Mouse (Mus musculus): ENCODE data around the gene Fbxl3.

The Fbxl3 gene

GRCm38 (mm10) chr14:103099238-103099933 lies at the start of gene Fbxl3:
TSS of gene Fbxl3 (minus strand) at chr14:103099566.
- peak; percentile 90 for DNase-seq

- peak; percentile 24 to 56 for DNase-seq
These were observed 32.6 kb upstream of the Fbxl3 start for GRCm38 (mm10) chr14:103131991-103132390.

DNA sequence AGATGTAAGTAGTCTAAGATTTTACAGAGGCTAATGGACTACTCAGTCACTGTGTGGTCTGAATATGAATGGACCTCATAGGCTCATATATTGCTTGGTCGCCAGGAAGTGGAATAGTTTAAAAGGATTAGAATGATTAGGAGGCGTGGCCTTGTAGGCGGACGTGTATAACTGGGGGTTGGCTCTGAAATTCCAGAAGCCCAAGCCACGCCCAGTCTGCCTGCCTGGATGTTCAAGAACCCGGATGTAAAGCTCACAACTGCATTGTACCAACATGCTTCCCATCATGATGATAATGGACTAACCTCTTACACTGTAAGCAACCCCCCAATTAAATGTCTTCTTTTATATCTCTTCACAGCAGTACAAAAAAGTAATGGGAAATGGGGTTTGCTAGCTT lies 26.4 kb upstream of the Fbxl3 start:
- DNase-seq = no peak

DNA sequence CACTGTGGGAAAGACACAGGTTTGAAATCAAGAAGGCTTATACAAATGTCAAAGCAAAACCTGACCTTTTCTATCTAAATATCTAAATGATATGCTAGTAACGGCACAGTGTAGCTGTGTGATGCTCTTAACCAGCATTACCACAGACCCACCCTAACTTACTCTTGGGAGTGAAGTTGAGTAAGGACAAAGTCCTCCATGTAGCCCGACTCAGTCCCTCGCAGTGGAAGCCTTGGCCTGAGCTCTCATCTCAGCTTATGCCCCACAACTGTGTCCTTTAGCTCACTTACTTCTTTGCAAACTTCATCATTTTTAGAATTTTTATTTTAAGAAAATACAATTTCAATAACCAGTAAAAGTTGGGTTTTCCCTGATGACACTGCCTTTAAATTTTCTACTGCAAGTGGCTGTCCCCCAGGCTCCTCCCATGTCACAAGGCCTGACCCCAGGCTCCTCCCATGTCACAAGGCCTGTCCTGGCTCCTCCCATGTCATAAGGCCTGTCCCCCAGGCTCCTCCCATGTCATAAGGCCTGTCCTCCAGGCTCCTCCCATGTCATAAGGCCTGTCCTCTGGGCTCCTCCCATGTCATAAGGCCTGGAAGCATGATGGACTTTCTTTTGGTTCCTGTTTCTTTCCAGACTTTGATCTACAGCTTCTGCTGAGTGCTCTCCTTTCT lies 15.8 kb upstream of the Fbxl3 start:
- DNase-seq = no peak

- no peak for DNase-seq
These were observed 13.4 kb upstream of the Fbxl3 start for GRCm38 (mm10) chr14:103112606-103113363.

GRCm38 (mm10) chr14:103109971-103110370 lies 10.6 kb upstream of the Fbxl3 start:
- no peak for DNase-seq

DNA sequence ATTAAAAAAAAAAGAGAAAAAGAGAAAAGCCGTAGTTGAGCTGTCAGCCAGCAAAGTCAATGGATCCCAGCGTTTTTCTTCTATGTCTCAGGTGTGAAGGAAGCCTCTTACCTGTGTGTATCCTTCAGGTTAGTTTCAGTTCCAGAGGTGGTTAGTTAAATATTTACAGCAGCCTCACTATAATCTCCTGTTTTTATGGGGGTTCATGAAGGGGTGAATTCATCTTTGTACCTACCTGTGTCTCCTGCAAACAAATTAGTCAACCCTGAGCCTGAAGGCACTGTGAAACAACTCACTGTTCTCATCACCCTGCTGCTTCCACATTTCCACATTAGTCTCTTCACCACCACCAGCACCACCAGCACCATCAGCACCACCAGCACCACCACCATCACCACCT lies 6.9 kb upstream of the Fbxl3 start:
- no peak for DNase-seq

GRCm38 (mm10) chr14:103102731-103103335 lies 3.5 kb upstream of the Fbxl3 start:
- no peak for DNase-seq

DNA sequence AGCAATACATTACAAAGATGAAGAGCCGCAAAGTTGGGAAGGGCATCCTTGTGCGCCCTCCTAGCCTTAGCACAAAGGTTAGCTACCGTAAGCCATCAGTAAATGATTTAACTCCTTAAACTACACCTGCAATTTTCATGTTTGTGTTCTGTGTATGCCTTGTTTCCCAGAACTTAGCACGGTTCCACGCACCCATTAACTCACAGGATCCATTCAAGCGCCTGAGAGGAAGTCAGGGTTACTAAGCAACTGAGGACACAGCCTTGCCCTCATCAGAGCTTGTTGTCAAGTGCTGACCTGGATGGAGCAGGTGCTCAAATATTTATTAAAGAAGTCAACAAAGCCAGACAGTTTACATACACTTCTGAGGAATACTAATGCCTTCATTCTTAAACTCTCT lies 2.9 kb upstream of the Fbxl3 start:
- no peak for DNase-seq

DNA sequence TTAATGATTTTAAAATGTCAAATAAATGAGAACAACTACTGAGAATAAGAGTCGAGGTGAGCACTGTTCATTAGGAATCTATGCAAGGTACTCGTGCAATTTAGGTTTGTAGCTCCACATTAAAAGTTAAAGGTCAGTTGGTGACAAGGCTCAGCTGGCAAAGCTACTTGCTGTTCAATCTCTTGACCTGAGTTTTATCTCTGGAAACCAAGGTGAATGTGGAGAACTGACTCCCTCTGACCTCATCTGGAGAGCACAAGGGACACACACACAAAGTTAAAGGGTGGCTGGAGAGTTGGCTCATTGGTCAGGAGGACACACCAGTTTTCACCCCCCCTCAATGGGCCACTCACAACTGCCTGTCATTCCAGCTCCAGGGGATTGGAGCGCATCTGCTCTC lies 1.8 kb upstream of the Fbxl3 start:
- DNase-seq = no peak

GRCm38 (mm10) chr14:103100296-103100695 lies 930 bp upstream of the Fbxl3 start:
- DNase-seq = no peak

DNA sequence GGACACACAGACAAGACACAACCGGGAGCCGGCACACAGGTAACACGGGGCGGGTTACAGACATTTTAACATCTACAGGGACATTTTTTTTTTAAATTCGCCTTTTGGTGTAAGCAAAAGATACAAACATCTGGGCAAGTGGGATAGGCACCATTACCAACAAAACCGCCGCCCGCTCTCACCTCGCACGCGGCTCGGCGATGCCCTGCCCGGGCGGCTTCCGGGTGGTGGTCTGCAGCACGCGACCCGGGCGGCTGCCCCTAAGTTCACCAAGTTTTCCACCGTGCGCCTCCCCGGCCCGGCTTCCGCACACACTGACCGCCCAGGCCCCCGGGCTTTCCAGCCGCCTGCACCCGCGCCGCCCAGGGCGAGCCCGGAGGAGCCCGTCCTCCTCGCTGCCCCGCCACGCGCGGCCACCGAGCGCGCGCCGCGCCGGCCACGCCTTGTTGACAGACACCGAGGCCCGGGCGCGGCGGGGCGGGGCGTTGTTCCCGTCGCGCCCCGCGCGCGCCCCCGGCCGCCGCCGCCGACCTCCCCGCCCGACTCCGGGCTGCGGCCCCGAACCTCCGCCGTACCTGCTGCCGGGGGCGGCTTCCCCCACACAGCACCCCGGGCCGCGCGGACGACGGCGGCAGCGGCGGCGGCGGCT lies 655 bp downstream of the Fbxl3 start:
- DNase-seq = peak; percentile 88 to 95

GRCm38 (mm10) chr14:103098213-103098586 lies 1.2 kb downstream of the Fbxl3 start:
- DNase-seq = no peak

GRCm38 (mm10) chr14:103096621-103097020 lies 2.7 kb downstream of the Fbxl3 start:
- DNase-seq = no peak

- DNase-seq = no peak
These were observed 3.5 kb downstream of the Fbxl3 start for GRCm38 (mm10) chr14:103095826-103096225.

- DNase-seq = no peak
These were observed 4.3 kb downstream of the Fbxl3 start for GRCm38 (mm10) chr14:103095036-103095435.

- DNase-seq = no peak
These were observed 5.7 kb downstream of the Fbxl3 start for GRCm38 (mm10) chr14:103093670-103094069.

DNA sequence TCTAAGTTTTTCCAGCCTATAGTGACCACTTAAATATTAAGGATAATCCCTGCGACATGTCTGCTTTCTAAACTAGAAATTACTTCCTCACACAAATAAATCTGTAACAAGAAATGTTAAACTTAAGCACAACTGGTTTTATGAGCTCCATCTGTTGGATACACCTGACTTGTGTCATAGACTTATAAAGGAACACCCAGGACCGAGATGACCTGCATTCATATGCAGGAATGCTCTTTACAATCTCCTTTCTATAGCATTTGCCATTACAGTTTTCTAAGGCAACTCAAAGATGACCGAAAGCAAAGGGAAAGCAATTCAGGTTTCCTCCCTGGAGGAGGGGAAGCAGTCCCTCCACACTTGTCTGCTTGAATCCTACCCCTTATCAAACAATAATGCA lies 6.1 kb downstream of the Fbxl3 start:
- DNase-seq = no peak

DNA sequence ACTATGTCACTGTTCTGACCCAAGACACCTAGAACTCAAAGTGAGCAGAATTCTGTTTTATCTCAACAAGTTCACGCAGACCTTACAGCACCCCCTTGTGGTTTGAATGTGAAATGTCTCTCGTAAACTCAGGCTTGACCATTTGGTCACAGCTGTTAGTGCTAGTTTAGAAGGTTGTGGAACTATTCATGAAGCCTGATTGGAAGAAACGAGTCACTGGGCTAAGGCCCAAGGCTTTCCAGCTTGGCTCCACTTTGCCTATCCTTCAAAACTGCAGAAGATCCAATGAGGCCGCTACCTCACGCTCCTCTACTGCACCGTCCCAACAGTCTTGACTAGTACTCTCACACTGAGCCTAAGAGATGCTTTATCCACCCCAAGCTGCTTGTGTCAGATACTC lies 10.7 kb downstream of the Fbxl3 start:
- peak; percentile 56 to 73 for DNase-seq

DNA sequence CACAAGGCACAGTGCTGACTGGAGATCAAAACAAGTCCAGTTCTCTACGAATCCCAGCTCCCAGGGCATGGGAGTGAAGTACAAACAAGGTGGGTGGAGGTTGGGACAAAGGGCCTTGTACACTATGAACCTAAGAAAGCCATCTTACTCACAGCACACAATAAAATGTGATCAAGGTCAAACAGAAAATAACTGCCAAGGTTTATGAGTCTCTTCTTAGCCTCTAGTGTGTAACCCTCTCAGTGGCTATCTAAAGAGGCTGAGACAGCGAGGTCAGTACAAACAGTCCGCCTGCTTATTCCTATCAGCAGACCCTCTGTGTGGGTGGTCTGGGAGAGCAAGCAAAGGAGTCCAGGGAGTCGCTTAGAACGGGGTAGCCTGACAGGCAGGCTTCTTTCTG lies 11.5 kb downstream of the Fbxl3 start:
- DNase-seq = no peak

- no peak for DNase-seq
These were observed 12.6 kb downstream of the Fbxl3 start for GRCm38 (mm10) chr14:103086671-103087324.

DNA sequence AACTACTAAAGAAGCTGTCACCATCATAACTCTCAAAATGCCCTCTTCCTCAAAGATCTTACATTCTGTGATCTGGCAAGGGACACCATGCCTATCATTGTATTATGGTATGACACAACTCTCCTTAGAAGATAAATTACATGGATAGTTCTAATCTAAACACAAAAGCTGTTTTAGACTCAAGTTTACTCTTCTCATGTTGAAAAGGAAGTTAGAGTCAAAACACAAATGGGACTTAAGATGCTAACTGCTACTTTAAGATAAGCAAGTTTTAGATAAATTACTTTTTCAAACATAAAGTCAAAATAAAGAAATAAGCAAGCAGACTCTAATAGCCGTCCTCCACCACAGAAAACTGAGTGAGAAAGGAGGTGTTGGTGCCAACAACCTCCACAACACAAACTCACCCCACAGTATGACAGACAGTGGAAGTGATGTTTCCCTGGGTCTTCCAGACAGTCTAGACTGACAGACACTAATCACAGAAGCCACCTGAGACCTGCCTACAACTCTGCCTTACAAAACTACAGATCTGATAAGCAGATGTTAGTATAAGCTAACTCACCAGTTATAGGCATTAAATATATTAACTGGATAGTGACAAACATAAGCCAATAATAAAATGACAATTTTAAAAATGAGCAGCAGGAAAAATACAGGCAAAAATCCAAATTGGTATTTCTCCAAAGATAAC lies 13.4 kb downstream of the Fbxl3 start:
- no peak for DNase-seq

All from cerebellum, postnatal 25 days (tissue).